Mouse (Mus musculus): ENCODE results near the gene Mettl9. TPM values are rescaled to one million over a fixed set of nuclear protein-coding genes. Genes with fewer than 3 reads are reported as not detected.

Gene Mettl9
- polyA plus RNA-seq, 1 experiment from 2014 or later, result 233 TPM

GRCm38 (mm10) chr7:121111762-121112161, 77.5 kb downstream of the Mettl9 start:
- DNase-seq (ENCODE audit: low spot score) (no peak), ATAC-seq (ENCODE audit: insufficient read depth, low FRiP score, low TSS enrichment) (no peak)
- Histone ChIP-seq H3K4me2 (ENCODE audit: low read depth) (no peak overlapping the region), H3K27ac (ENCODE audit: low read depth, low read length) (no peak overlapping the region), H3K9ac (ENCODE audit: low read length) (no peak overlapping the region), H3K9me3 (ENCODE audit: control insufficient read depth, low read length) (no peaks in the 10 kb centered on the region), H3K4me3 (ENCODE audit: low read depth, low read length) (no peak overlapping the region), H3K27me3 (ENCODE audit: control insufficient read depth, insufficient read depth, low read length) (no peaks in the 10 kb centered on the region), H3K4me1 (ENCODE audit: control insufficient read depth, insufficient read depth, low read length) (no peaks in the 10 kb centered on the region), H3K36me3 (ENCODE audit: control insufficient read depth, insufficient read depth, low read length) (no peaks in the 10 kb centered on the region)
- 74% methylated on average over 3 of the region's 3 CpGs for WGBS

- no peak overlapping the region for H3K4me2 ChIP-seq (ENCODE audit: low read depth)
- DNase-seq (ENCODE audit: low spot score) (peak; percentile 84), ATAC-seq (ENCODE audit: insufficient read depth, low FRiP score, low TSS enrichment) (peak; percentile 71; the same call in 1 of the 2 replicates)
- no peaks in the 10 kb centered on the region for H3K36me3 ChIP-seq (ENCODE audit: control insufficient read depth, insufficient read depth, low read length)
- H3K9me3 ChIP-seq (ENCODE audit: control insufficient read depth, low read length), result no peaks in the 10 kb centered on the region
- H3K4me1 ChIP-seq (ENCODE audit: control insufficient read depth, insufficient read depth, low read length), result no peaks in the 10 kb centered on the region
- no peaks in the 10 kb centered on the region for H3K27me3 ChIP-seq (ENCODE audit: control insufficient read depth, insufficient read depth, low read length)
- H3K27ac ChIP-seq (ENCODE audit: low read depth, low read length), result no peak overlapping the region
- WGBS, result 13% methylated on average over 10 of the region's 10 CpGs
- H3K4me3 ChIP-seq (ENCODE audit: low read depth, low read length), result no peak overlapping the region
- no peak overlapping the region for H3K9ac ChIP-seq (ENCODE audit: low read length)
These were observed 86.0 kb downstream of the Mettl9 start for GRCm38 (mm10) chr7:121120143-121120818.

Other genes starting within 250 kb of the Mettl9 start
- gene Gm5737, start 222.1 kb upstream of the Mettl9 start, polyA plus RNA-seq (2014; fragmentation: Nextera tagmentation; extraction: Ambion mirVana), result not detected in 2 replicates
- gene Eef2k, start 191.6 kb upstream of the Mettl9 start, polyA plus RNA-seq (2014; fragmentation: Nextera tagmentation; extraction: Ambion mirVana), result 9.2 and 10.3 TPM in 2 replicates
- 19.2 and 19.7 TPM in 2 replicates for gene Polr3e, start 116.7 kb upstream of the Mettl9 start, polyA plus RNA-seq (2014; fragmentation: Nextera tagmentation; extraction: Ambion mirVana)
- gene Cdr2, start 52.1 kb upstream of the Mettl9 start, polyA plus RNA-seq (2014; fragmentation: Nextera tagmentation; extraction: Ambion mirVana), result 17.4 and 17.9 TPM in 2 replicates
- gene Mfsd13b, start 51.9 kb upstream of the Mettl9 start, polyA plus RNA-seq (2014; fragmentation: Nextera tagmentation; extraction: Ambion mirVana), result 0.15 TPM in 1 of 2 replicates, not detected in the other
- gene Igsf6, start 40.1 kb downstream of the Mettl9 start, polyA plus RNA-seq (2014; fragmentation: Nextera tagmentation; extraction: Ambion mirVana), result 1.2 and 1.3 TPM in 2 replicates
- gene Otoa, start 47.2 kb downstream of the Mettl9 start, polyA plus RNA-seq (2014; fragmentation: Nextera tagmentation; extraction: Ambion mirVana), result 0.23 TPM in 1 of 2 replicates, not detected in the other